Mouse (Mus musculus): ENCODE results near the gene Rhbdf2.

Rhbdf2 gene

DNA sequence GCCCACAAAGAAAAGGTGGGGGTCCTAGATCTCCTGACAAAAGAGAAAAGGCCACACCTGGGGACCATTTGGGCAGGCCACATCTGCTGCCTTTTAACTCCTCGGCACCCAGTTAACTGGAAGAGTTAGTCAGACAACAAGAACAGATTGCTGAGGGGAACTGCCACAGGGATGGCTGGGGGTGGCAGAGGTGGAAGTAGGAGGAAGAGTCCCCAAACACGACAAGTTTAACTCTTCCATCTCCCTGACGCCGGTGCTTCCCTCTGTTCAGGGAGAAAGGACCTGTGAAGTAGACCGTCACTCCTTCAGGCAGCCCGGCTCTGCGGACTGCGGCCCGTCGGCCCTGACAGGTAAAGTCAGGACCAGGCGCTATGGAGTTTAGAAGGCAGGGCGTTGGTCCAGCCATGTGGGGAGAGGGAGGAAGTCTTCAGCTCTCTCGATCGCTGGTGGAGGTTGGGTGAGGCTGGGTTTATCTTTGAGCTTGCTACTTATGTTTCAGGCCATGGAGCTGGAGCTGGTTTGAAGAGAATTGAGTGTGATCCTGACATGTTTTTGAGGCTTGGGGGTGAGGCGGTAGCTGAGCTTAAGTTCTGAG lies 32.3 kb upstream of the Rhbdf2 start:
- DNase-seq (ENCODE audit: extremely low read depth, low read depth): no peak

- DNase-seq (ENCODE audit: extremely low read depth, low read depth): peak; percentile 55
Observed at GRCm38 (mm10) chr11:116658238-116658637, 31.4 kb upstream of the Rhbdf2 start.

DNA sequence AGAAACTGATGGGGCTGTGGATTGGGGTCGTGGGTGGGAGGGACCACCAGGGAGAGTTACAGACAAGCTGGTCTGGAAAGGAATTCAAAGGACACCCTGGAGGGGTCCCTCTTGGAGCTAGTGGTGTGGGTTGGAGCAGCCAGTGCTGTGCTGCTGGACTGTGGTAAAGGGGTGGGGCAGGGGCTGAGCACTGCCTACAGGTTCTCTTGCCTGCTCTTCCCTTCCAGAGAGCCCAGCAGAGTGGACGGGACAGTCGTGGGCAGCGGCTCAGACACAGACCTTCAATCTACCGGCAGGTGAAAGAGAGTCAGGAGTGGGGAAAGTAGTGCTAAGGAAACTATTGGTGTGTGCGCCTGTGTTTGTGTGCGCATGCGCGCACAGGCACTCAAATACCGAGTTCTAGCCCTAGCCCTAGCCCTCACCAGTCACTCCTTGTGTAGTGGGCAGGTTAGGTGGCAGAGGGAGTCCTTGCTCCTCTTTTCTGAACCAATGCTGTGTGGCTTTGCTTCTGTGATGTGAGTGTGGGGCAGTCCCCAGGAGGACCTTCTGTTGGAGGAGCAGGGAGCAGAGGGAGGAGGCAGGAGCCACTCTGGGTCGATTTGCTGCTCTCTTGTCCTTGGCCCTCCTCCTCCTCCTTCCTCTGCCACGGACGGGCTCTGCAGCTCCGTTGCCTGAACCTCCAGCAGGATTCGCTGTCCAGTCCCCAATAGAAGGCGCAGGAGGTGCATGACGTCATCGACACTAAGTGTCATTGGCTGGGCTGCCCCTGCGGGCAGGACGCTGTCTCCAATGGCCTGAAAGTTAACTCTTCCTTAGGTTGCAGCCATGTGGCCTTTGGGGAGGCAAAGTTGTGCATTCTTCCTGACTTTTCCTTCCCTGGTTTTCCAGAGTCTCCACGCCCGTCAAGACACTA lies 30.7 kb upstream of the Rhbdf2 start:
- DNase-seq (ENCODE audit: extremely low read depth, low read depth): peak; percentile 97

DNA sequence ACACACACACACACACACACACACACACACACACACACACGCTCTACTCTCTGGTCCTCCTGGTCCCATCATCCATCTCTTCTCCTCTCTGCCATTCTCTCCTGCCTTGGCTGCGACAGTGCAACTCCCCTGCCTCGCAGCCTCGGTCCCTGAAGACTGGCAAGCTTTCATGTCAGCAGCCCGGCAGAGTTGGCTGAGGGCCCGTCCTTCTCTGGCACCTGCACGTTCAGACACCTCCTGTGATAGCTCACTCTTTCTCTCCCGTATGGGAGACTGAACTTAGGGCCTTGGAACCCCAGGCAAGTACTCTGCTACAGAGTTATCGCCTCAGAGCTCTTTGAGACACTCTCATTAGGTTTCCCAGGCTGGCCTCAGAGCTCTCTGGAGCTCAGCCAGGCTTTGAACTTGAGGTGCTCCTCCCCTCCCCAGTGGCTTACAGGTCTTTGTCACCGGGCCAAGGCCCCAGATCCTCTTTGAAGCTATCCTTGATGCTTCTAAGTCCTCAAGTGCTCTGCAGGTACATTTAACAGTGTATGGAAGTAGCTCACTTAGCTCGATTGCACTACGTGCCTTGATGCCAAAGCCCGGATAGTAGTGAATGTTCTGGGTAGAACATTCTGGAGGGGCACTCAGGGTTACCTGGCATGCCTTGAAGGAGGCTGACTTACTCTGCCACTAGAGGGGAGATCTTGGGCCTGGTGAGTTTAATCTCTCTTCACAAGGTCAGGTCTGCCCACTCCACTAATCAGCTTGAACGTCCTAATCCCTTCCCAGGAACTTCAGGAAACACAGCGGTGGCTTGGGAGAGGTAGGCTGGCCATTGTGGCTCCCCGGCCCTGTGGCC lies 29.8 kb upstream of the Rhbdf2 start:
- no peak for DNase-seq (ENCODE audit: extremely low read depth, low read depth)

DNA sequence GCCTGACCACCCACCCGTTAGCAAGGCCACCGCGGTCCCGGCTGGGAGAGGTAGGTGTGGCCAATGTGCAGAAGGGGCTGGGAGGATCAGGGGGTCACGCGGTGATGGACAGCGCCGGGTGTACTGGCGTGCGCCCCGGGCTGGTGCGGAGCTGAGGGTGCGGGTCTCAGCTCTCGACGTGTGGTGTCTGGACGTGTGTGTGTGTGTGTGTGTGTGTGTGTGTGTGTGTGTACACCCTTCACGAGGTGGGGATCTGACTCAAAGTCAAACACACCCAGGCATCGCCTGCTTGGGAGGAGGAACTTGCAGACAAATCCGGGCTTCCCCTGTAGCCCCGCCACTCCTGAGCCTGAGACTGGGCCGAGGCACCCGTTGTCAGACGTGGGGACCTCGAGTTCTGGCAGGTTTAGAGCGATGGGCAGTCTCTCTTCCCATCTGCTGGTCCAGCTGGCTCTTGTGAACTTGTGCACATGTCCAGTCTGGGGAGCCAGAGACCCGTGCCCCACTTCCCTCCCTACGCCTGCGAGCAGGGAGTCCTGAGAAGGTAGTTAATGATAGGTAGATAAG lies 27.5 kb upstream of the Rhbdf2 start, which contains the start of gene Cygb:
Cygb (minus strand) TSS at position 59 of the 567 bp plus-strand sequence.
- no peak for DNase-seq (ENCODE audit: extremely low read depth, low read depth)

- DNase-seq (ENCODE audit: extremely low read depth, low read depth): no peak
Observed at GRCm38 (mm10) chr11:116653709-116654221, 26.9 kb upstream of the Rhbdf2 start.

- no peak for DNase-seq (ENCODE audit: extremely low read depth, low read depth)
Observed at GRCm38 (mm10) chr11:116653234-116653633, 26.4 kb upstream of the Rhbdf2 start, which contains the start of gene Prcd. TSS of gene Prcd (plus strand) at chr11:116653534.

DNA sequence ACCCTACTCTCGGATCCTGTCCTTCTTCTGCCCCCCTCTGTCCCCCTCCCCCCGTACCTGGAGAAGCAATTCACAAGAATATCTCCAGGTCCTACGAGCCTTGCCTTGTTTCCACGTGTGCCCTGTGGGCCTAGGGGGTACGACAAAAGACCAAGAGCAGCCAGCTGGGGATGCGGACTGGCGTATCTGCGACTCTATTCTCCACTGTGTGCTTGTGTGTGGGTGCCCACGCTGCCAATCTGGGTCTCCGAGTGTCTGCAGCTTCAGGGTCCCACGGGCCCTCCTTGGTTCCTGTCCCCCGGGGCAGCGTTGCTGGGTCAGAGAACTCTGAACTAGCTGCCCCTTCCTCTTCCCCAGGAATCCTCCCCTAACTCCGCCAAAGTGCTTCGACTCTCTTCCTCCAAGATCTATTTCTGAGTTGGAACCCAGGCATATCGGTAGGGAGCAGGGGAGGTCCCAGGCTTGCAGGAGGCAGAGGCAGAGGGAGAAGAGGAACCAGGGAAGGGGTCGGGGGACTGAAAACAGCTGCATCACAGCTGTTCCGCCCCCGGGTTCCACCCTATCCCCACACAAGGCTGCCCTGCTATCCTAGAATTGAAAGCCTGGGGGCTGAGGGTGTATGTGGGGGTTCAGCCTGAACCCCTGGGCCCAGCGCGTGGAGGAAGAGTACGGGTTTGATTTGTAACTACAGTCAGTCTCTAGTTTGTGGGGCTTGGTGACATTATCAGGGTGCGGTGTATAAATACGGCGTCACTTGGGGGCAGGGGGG lies 25.7 kb upstream of the Rhbdf2 start:
- DNase-seq (ENCODE audit: extremely low read depth, low read depth): no peak

GRCm38 (mm10) chr11:116651339-116651738 lies 24.5 kb upstream of the Rhbdf2 start:
- no peak for DNase-seq (ENCODE audit: extremely low read depth, low read depth)

GRCm38 (mm10) chr11:116650811-116651210 lies 24.0 kb upstream of the Rhbdf2 start:
- no peak for DNase-seq (ENCODE audit: extremely low read depth, low read depth)

GRCm38 (mm10) chr11:116649711-116650337 lies 23.0 kb upstream of the Rhbdf2 start:
- DNase-seq (ENCODE audit: extremely low read depth, low read depth): no peak

DNA sequence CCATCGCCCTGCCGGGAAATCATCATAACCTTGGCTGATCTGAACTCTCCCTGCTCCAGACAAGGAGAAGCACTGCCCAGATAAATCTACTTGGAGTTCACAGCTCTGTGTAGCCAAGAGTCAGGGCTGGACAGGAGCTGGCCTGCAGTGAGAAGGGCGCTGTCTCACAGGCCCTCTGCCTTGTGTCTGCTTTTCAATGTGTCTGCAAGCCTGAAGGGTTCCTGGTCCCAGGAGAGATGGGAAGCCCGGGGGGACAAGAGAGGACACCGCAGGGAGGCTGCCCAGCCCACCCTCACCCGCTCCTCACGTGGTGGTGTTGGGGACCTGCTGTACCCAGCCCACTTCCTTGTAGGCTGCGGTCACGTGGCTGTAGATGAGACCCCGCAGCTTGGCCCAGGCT lies 22.2 kb upstream of the Rhbdf2 start:
- DNase-seq (ENCODE audit: extremely low read depth, low read depth): no peak

DNA sequence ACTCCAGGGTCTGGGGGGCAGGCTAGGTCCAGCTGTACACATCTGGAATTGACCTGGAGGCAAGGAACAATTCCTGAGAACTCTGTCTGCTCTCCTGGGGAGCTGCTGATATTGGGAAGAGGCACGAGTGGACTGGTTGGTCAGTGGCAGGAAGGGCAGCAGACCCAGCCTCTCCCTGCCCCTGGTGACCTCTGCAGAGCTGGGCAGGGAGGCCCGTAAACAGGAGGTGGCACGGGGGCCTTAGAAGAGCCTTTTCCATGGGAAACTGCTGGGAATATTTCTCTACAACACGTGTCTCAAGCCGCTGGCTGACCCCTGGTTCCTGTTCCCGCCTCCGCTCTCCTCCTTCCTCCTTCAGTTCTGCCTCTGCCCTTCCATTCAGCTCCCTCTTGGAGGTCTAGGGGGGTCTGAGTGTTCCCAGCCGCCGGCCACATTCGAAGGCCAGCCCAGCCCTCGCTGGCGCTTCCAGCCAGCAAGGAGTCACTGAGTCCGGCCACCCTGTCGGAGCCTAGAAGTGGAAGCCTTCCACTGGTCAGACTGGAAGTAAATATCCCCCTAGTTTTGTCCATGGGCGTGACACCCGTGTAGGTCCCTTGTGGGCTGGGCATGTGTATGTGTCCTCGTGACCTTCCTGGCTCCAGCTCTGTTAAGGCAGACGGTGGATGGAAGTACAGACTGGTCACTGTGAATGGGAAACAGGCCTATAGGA lies 21.5 kb upstream of the Rhbdf2 start:
- no peak for DNase-seq (ENCODE audit: extremely low read depth, low read depth)

GRCm38 (mm10) chr11:116647340-116647991 lies 20.6 kb upstream of the Rhbdf2 start:
- no peak for DNase-seq (ENCODE audit: extremely low read depth, low read depth)

GRCm38 (mm10) chr11:116646771-116647170 lies 20.0 kb upstream of the Rhbdf2 start:
- DNase-seq (ENCODE audit: extremely low read depth, low read depth): no peak

GRCm38 (mm10) chr11:116646136-116646535 lies 19.3 kb upstream of the Rhbdf2 start:
- DNase-seq (ENCODE audit: extremely low read depth, low read depth): no peak

- no peak for DNase-seq (ENCODE audit: extremely low read depth, low read depth)
Observed at GRCm38 (mm10) chr11:116645446-116646110, 18.8 kb upstream of the Rhbdf2 start.

All from MEL-GATA-1-ER (cell line).